Mouse (Mus musculus) kidney, embryonic 14.5 days (tissue): ENCODE results near the gene Yae1d1. TPM values are rescaled to one million over a fixed set of nuclear protein-coding genes. Genes with fewer than 3 reads are reported as not detected.

ENCODE experiments used
- ATAC-seq: fragments of 200-750 bp; cut with Nextera tagmentation; 2 replicates; pipeline ENCODE4 v1.8.0; 2017; ENCODE audit warnings: moderate number of reproducible peaks, mild to moderate bottlenecking, moderate TSS enrichment, moderate library complexity; ENCODE audit not compliant: low FRiP score, low TSS enrichment
- H3K27ac ChIP-seq: fragments of 300-500 bp; sonication (generic); 2 replicates; pipeline ENCODE4 v1.5.1; 2014; ENCODE audit warnings: low read depth, mild to moderate bottlenecking, low read length, moderate library complexity, mixed read lengths
- H3K27me3 ChIP-seq: fragments of 300-500 bp; sonication (generic); 2 replicates; pipeline ENCODE4 v1.6.1; 2014; ENCODE audit warnings: mild to moderate bottlenecking, low read length; ENCODE audit not compliant: control insufficient read depth, insufficient read depth
- H3K36me3 ChIP-seq: fragments of 300-500 bp; sonication (generic); 2 replicates; pipeline ENCODE4 v1.6.1; 2014; ENCODE audit warnings: low read length, mixed read lengths; ENCODE audit not compliant: control insufficient read depth, insufficient read depth
- H3K4me1 ChIP-seq: fragments of 300-500 bp; sonication (generic); 2 replicates; pipeline ENCODE4 v1.6.1; 2014; ENCODE audit warnings: low read length, mixed read lengths; ENCODE audit not compliant: control insufficient read depth, insufficient read depth
- H3K4me2 ChIP-seq: fragments of 300-500 bp; sonication (generic); replicated peaks from 2 replicates; pipeline ENCODE4 v1.6.1; 2014; ENCODE audit warnings: low read depth, mild to moderate bottlenecking, low read length
- H3K4me3 ChIP-seq: fragments of 300-500 bp; sonication (generic); 2 replicates; pipeline ENCODE4 v1.5.1; 2014; ENCODE audit warnings: mild to moderate bottlenecking, low read length
- H3K9ac ChIP-seq: fragments of 300-500 bp; sonication (generic); 2 replicates; pipeline ENCODE4 v1.6.1; 2014; ENCODE audit warnings: low read depth, mild to moderate bottlenecking, low read length, moderate library complexity
- H3K9me3 ChIP-seq: fragments of 300-500 bp; sonication (generic); 2 replicates; pipeline ENCODE4 v1.6.1; 2016; ENCODE audit warnings: low read length; ENCODE audit not compliant: control insufficient read depth
- WGBS: fragments of 180-500 bp; shearing (Covaris S2); extraction: QIAGEN DNeasy Blood & Tissue Kit; methylation state at CpG from one replicate; pipeline ENCODE4 v1.1.7; 2014; 5-methylcytosine and 5-hydroxymethylcytosine counted together
- polyA plus RNA-seq: library from polyadenylated mRNA; unstranded; fragments of >200 nt; fragmentation: Nextera tagmentation; extraction: Ambion mirVana; gene quantifications from 2 replicates; pipeline ENCODE4 v1.2.1, GENCODE M21; 2014

The Yae1d1 gene
- polyA plus RNA-seq, 1 experiment from 2014 or later, result 78.3 TPM

DNA sequence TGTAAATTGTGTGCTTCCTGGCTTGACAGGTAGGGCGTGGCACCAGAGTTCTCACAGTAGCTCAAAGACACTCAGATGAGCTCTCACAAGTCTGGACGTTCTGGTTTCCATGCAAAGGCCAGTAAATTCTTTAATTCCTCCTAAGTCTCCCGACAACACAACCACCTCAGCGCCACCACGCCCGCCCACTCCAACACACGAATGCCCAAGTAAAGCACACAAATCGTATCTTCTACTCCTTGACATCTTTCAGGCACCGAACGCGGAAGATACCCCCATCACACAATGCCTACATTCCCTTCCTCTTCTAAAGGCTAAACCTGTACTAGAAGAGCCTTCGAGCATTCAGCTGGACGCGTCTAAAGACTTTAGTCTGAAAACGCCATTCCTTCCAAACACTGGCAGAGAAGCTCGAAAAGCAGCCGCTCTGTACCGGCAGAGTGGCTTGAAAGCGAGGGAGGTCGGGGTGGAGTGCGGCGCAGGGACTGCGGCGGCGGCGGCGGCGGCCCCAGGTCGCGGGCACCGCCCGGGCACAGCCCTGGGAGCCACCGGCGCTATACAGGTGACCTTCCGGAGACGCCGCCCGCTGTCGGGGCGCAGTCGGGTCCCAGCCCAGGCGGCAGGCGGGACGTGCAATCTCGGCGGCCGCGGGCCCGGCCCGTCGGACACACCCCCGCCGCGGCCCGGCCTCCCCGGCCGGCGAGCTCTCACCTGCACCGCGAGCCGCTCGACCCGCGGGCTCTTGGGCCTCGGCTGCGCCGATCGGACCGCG, 49.7 kb downstream of the Yae1d1 start:
- Histone ChIP-seq H3K36me3 (no peaks in the 10 kb centered on the region), H3K4me1 (peaks cover 3% of the 10 kb centered on the region; the same call in 1 of the 2 replicates), H3K4me2 (peak overlapping the region; percentile 63), H3K27ac (peak overlapping the region; percentile 92), H3K9ac (peak overlapping the region; percentile 92), H3K9me3 (no peaks in the 10 kb centered on the region), H3K27me3 (no peaks in the 10 kb centered on the region), H3K4me3 (peak overlapping the region; percentile 91)
- WGBS, result under 1% methylated on average over 59 of the region's 70 CpGs
- ATAC-seq, result peak; percentile 86

DNA sequence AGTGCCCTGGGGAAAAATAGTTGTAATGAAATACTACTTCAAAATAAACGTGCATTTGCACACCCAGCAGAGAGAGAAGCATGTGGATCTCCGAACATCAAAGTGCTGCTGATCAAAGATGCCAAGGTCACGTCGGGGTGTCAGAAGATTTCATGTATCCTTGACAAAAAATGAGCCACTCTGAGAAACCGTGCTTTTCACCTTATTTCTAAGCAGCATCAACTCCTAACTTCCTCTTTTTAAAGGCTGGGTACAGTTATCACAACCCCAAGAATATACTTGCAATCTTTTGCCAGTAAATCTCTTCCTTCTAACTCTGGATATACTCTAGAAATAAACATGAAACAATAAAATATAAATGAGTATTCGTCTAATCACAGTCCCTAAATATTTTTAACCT, 50.8 kb downstream of the Yae1d1 start:
- H3K27me3 ChIP-seq, result no peaks in the 10 kb centered on the region
- H3K27ac ChIP-seq, result no peak overlapping the region
- no peak overlapping the region for H3K4me2 ChIP-seq
- ATAC-seq, result no peak
- H3K9ac ChIP-seq, result no peak overlapping the region
- H3K4me3 ChIP-seq, result no peak overlapping the region
- H3K4me1 ChIP-seq, result peaks cover 3% of the 10 kb centered on the region; the same call in 1 of the 2 replicates
- 72% methylated on average over 6 of the region's 6 CpGs for WGBS
- H3K36me3 ChIP-seq, result no peaks in the 10 kb centered on the region
- H3K9me3 ChIP-seq, result no peaks in the 10 kb centered on the region

Other genes starting within 250 kb of the Yae1d1 start
- 26.3 and 27.9 TPM in 2 replicates for gene Cdk13, start 188.3 kb downstream of the Yae1d1 start, polyA plus RNA-seq
- 96.9 and 141 TPM in 2 replicates for gene Rala, start 49.1 kb downstream of the Yae1d1 start, polyA plus RNA-seq